Mouse (Mus musculus): ENCODE data around the gene Tmem63a. TPM values are rescaled to one million over a fixed set of nuclear protein-coding genes. Genes with fewer than 3 reads are reported as not detected.

Tmem63a gene
- polyA plus RNA-seq, 1 experiment, result 38.5 TPM

DNA sequence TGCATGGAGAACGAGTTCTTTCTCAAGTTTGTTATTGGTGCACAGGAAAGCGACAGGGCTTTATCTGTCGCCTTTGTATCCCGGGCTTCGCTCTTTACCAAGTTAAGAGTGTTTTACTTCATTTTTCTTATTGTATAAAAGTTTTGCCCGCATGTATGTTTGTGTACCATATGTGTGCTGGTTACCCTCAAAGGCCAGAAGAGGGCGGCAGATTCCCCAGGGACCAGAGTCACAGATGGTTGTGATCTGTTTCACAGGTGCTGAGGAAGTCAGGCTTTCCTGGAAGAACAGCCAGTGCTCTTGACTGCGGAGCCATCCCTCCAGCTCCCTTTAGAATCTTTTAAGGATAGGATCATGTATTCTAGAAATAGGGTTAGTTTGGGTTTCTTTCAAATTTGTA, 44.6 kb downstream of the Tmem63a start:
- Histone ChIP-seq H3K27me3 (ENCODE audit: control insufficient read depth, insufficient read depth, insufficient read length) (no peaks in the 10 kb centered on the region), H3K79me3 (ENCODE audit: low read depth) (no peaks in the 10 kb centered on the region), H3K4me3 (ENCODE audit: insufficient read depth, poor library complexity, severe bottlenecking) (no peak overlapping the region), H3K79me2 (ENCODE audit: control insufficient read depth, insufficient read depth) (no peaks in the 10 kb centered on the region), H3K36me3 (ENCODE audit: control insufficient read depth, insufficient read depth) (peaks cover 28% of the 10 kb centered on the region), H3ac (ENCODE audit: control insufficient read depth, insufficient read length, low read depth) (no peak overlapping the region)
- TF ChIP-seq USF1 (IDR thresholded peaks at IDR 0.05; ENCODE audit: low read depth), result no peak
- no peak for TF ChIP-seq CEBPB (IDR thresholded peaks at IDR 0.05; ENCODE audit: low read depth)
- no peak for TF ChIP-seq MYOD1 (IDR thresholded peaks at IDR 0.05; ENCODE audit: control insufficient read depth, insufficient read length, low read depth)
- no peak for TF ChIP-seq MAX (IDR thresholded peaks at IDR 0.05)
- no peak for TF ChIP-seq CTCF (IDR thresholded peaks at IDR 0.05; ENCODE audit: control insufficient read depth, insufficient read depth, insufficient read length)
- TF ChIP-seq MYOG (IDR thresholded peaks at IDR 0.05; ENCODE audit: control insufficient read depth, extremely low read depth, insufficient read length), result no peak
- no peak for TF ChIP-seq FOSL1 (IDR thresholded peaks at IDR 0.05; ENCODE audit: insufficient read depth, low read length, poor library complexity, severe bottlenecking)

DNA sequence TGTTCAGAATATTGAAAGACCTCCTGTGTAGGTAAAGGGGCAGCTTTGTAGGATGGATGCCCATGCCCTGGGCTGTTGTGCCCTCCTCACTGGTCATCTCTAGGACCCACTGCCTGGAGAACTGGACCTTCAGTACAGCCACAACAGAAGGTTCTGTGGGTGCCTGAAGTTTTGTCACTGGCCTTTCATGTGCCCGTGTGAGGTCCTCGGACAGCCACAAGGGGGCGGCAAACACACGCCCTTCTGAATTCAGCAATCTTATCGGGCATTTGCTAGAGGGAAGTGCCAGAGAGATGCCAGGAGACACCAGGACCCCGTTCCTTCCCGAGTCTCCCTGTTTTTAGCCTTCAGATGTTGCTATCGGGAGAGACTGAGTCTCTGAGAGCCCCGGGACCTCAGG, 45.6 kb downstream of the Tmem63a start:
- Histone ChIP-seq H3K4me3 (ENCODE audit: insufficient read depth, poor library complexity, severe bottlenecking) (no peak overlapping the region), H3K36me3 (ENCODE audit: control insufficient read depth, insufficient read depth) (peaks cover 38% of the 10 kb centered on the region), H3K27me3 (ENCODE audit: control insufficient read depth, insufficient read depth, insufficient read length) (no peaks in the 10 kb centered on the region), H3K79me3 (ENCODE audit: low read depth) (no peaks in the 10 kb centered on the region), H3ac (ENCODE audit: control insufficient read depth, insufficient read length, low read depth) (no peak overlapping the region), H3K79me2 (ENCODE audit: control insufficient read depth, insufficient read depth) (no peaks in the 10 kb centered on the region)
- TF ChIP-seq CTCF (IDR thresholded peaks at IDR 0.05; ENCODE audit: control insufficient read depth, insufficient read depth, insufficient read length) (peak; percentile 83), FOSL1 (IDR thresholded peaks at IDR 0.05; ENCODE audit: insufficient read depth, low read length, poor library complexity, severe bottlenecking) (no peak)

DNA sequence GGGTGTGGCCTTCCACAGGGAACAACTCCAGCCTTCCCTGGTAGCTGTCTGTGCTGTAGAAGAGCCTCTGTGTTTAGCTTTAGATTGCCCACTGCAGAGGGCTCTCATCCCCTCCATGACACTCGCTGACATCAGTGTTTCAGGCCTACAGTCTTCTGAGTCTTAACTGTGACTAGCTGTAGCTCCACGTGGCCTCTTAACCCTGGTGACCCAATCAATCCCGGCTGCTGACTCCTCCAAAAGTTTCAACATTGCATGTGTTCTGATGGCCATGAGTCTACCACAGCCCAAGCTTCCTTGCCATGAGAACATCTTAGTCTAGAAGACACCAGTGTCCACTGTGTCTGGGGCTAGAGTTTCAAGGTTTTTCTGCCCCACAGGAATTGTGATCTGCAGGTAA, 48.5 kb downstream of the Tmem63a start:
- no peak for TF ChIP-seq MAX (IDR thresholded peaks at IDR 0.05)
- no peak for TF ChIP-seq MYOG (IDR thresholded peaks at IDR 0.05; ENCODE audit: control insufficient read depth, extremely low read depth, insufficient read length)
- no peak for TF ChIP-seq CTCF (IDR thresholded peaks at IDR 0.05; ENCODE audit: control insufficient read depth, insufficient read depth, insufficient read length)
- TF ChIP-seq FOSL1 (IDR thresholded peaks at IDR 0.05; ENCODE audit: insufficient read depth, low read length, poor library complexity, severe bottlenecking), result no peak
- no peak for TF ChIP-seq USF1 (IDR thresholded peaks at IDR 0.05; ENCODE audit: low read depth)
- TF ChIP-seq CEBPB (IDR thresholded peaks at IDR 0.05; ENCODE audit: low read depth), result no peak
- no peak for TF ChIP-seq MYOD1 (IDR thresholded peaks at IDR 0.05; ENCODE audit: control insufficient read depth, insufficient read length, low read depth)

DNA sequence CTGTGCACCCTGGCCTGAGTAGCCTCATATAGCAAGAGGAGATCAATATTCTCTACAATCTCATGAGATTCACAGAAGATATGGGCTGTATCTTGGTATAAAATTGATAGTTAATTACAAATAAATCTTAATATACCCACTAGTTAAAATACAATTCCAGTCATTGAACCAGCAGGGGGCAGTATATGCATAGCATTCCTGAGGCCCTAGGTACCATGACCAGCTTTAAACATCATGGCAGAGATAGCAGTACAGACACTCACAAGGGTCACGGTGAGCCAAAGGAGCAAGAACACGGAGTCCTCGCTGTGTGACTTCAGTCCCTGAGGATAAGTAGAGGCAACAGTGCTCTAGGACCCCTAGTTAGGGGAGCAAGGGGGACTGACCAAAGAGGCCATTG, 50.0 kb downstream of the Tmem63a start:
- H3ac ChIP-seq (ENCODE audit: control insufficient read depth, insufficient read length, low read depth), result no peak overlapping the region
- H3K36me3 ChIP-seq (ENCODE audit: control insufficient read depth, insufficient read depth), result peaks cover 59% of the 10 kb centered on the region
- H3K79me2 ChIP-seq (ENCODE audit: control insufficient read depth, insufficient read depth), result no peaks in the 10 kb centered on the region
- no peaks in the 10 kb centered on the region for H3K79me3 ChIP-seq (ENCODE audit: low read depth)
- no peak overlapping the region for H3K4me3 ChIP-seq (ENCODE audit: insufficient read depth, poor library complexity, severe bottlenecking)
- TF ChIP-seq CTCF (IDR thresholded peaks at IDR 0.05; ENCODE audit: control insufficient read depth, insufficient read depth, insufficient read length) (peak; percentile 40), MYOD1 (IDR thresholded peaks at IDR 0.05; ENCODE audit: control insufficient read depth, insufficient read length, low read depth) (no peak)
- no peaks in the 10 kb centered on the region for H3K27me3 ChIP-seq (ENCODE audit: control insufficient read depth, insufficient read depth, insufficient read length)

More for the DNA sequence above, 48.5 kb downstream of the Tmem63a start:
- Histone ChIP-seq H3K79me3 (ENCODE audit: low read depth) (no peaks in the 10 kb centered on the region), H3K36me3 (ENCODE audit: control insufficient read depth, insufficient read depth) (peaks cover 58% of the 10 kb centered on the region), H3ac (ENCODE audit: control insufficient read depth, insufficient read length, low read depth) (no peak overlapping the region), H3K4me3 (ENCODE audit: insufficient read depth, poor library complexity, severe bottlenecking) (no peak overlapping the region), H3K79me2 (ENCODE audit: control insufficient read depth, insufficient read depth) (no peaks in the 10 kb centered on the region), H3K27me3 (ENCODE audit: control insufficient read depth, insufficient read depth, insufficient read length) (no peaks in the 10 kb centered on the region)

DNA sequence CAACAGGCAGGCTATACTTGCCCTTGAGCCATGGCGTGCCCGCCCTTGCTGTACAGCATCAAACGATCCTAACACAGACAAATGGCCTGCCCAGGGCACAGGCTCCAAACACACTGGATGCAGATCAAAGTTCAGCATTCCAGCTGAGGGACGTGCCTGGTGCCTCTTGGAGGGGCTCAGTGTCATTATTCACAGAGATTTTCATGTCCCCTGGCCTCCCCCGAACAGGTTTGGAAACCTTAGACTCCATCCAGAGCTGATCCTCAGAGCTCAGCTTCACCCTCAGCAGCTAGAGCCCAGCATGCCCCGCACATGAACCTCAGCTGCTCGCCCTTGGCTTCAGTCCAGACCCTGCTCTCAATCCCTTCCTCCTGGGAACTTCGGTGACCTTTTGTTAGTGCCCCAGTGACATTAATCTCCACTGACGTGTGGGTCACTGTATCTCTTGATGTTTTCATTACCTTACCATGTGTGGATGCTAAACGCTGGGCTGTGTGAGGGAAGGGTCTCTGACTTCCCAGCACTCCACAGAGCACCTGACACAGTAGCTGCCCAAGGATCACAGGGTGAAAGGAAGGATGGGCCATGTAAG, 58.5 kb downstream of the Tmem63a start:
- H3K27me3 ChIP-seq (ENCODE audit: control insufficient read depth, insufficient read depth, insufficient read length), result no peaks in the 10 kb centered on the region
- H3K4me3 ChIP-seq (ENCODE audit: insufficient read depth, poor library complexity, severe bottlenecking), result no peak overlapping the region
- H3ac ChIP-seq (ENCODE audit: control insufficient read depth, insufficient read length, low read depth), result no peak overlapping the region

DNA sequence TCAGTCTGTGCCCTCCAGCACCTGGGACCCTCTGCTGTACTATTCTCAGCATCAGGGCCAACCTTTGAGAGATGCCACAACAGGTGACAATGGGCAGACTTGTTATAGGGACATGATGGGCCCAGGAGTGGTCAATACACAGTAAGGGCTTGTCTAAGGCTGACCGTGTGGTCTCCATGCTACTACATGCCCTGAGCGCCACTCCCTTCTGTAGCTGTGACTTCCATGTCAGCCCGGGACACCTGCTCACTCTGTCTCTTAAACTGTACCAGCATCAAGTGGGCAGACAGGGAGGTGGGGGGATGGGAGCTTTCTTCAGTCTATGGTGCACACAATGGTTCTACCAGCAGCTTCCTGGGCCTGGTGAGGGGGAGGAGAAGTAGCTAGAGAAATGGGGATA, 59.1 kb downstream of the Tmem63a start:
- no peak for TF ChIP-seq CEBPB (IDR thresholded peaks at IDR 0.05; ENCODE audit: low read depth)
- TF ChIP-seq USF1 (IDR thresholded peaks at IDR 0.05; ENCODE audit: low read depth), result no peak
- no peak for TF ChIP-seq MYOG (IDR thresholded peaks at IDR 0.05; ENCODE audit: control insufficient read depth, extremely low read depth, insufficient read length)
- TF ChIP-seq MAX (IDR thresholded peaks at IDR 0.05), result no peak
- TF ChIP-seq MYOD1 (IDR thresholded peaks at IDR 0.05; ENCODE audit: control insufficient read depth, insufficient read length, low read depth), result no peak
- TF ChIP-seq FOSL1 (IDR thresholded peaks at IDR 0.05; ENCODE audit: insufficient read depth, low read length, poor library complexity, severe bottlenecking), result no peak
- no peak for TF ChIP-seq CTCF (IDR thresholded peaks at IDR 0.05; ENCODE audit: control insufficient read depth, insufficient read depth, insufficient read length)
- no peaks in the 10 kb centered on the region for H3K27me3 ChIP-seq (ENCODE audit: control insufficient read depth, insufficient read depth, insufficient read length)
- no peak overlapping the region for H3K4me3 ChIP-seq (ENCODE audit: insufficient read depth, poor library complexity, severe bottlenecking)
- H3K79me3 ChIP-seq (ENCODE audit: low read depth), result peaks cover 2% of the 10 kb centered on the region
- no peak overlapping the region for H3ac ChIP-seq (ENCODE audit: control insufficient read depth, insufficient read length, low read depth)
- H3K36me3 ChIP-seq (ENCODE audit: control insufficient read depth, insufficient read depth), result peaks cover 6% of the 10 kb centered on the region
- peaks cover 6% of the 10 kb centered on the region for H3K79me2 ChIP-seq (ENCODE audit: control insufficient read depth, insufficient read depth)

More for the DNA sequence above, 58.5 kb downstream of the Tmem63a start:
- H3K79me2 ChIP-seq (ENCODE audit: control insufficient read depth, insufficient read depth), result no peaks in the 10 kb centered on the region
- H3K36me3 ChIP-seq (ENCODE audit: control insufficient read depth, insufficient read depth), result peaks cover 7% of the 10 kb centered on the region
- no peak for TF ChIP-seq MAX (IDR thresholded peaks at IDR 0.05)
- peaks cover 2% of the 10 kb centered on the region for H3K79me3 ChIP-seq (ENCODE audit: low read depth)

All from C2C12 (cell line).